Mouse (Mus musculus) ES-E14 (cell line): Measurements from ENCODE around the gene Pnlip.

ENCODE experiments used
- CHD2 ChIP-seq: IDR thresholded peaks from 2 replicates; pipeline ENCODE4 v1.6.1; 2014; ENCODE audit warnings: mild to moderate bottlenecking, low read depth, low read length, inconsistent platforms
- HCFC1 ChIP-seq: IDR thresholded peaks from 2 replicates; pipeline ENCODE4 v1.6.1; 2012; ENCODE audit warnings: low read length, inconsistent platforms, borderline replicate concordance; ENCODE audit not compliant: insufficient read depth
- ZC3H11A ChIP-seq: IDR thresholded peaks from 2 replicates; pipeline ENCODE4 v1.6.1; 2012; ENCODE audit warnings: low read depth, mild to moderate bottlenecking, inconsistent platforms, low read length, borderline replicate concordance
- ZNF384 ChIP-seq: IDR thresholded peaks from 2 replicates; pipeline ENCODE4 v1.6.1; 2012; ENCODE audit warnings: low read depth, low read length, inconsistent platforms

GRCm38 (mm10) chr19:58728445-58729031, 76.2 kb downstream of the Pnlip start, which contains the start of gene Pnliprp1:
- TF ChIP-seq CHD2 (no peak), ZNF384 (no peak), HCFC1 (no peak), ZC3H11A (no peak)
